Mouse (Mus musculus): ENCODE measurements at regions not wholly inside any gene's neighbourhood (a gene's known extent, or its start where the extent isn't known, plus 50 kb on each side); places are given as distances from the start of the nearest gene placed in this dataset.
"Not testable (repeated sequence)": the region's sequence is repeated elsewhere in the genome, so short reads cannot be mapped to it uniquely, and the experiment has no call there.

GRCm38 (mm10) chr10:45849841-45850240, 272.2 kb downstream of the Hace1 start:
- in situ Hi-C loops (cut with MboI; ENCODE audit: low pct_unique_long_range_greater_than_20kb in 1 of 2, low sequenced_read_pairs in 2 of 2, unreplicated experiment in 1 of 2) = no loop called here

DNA sequence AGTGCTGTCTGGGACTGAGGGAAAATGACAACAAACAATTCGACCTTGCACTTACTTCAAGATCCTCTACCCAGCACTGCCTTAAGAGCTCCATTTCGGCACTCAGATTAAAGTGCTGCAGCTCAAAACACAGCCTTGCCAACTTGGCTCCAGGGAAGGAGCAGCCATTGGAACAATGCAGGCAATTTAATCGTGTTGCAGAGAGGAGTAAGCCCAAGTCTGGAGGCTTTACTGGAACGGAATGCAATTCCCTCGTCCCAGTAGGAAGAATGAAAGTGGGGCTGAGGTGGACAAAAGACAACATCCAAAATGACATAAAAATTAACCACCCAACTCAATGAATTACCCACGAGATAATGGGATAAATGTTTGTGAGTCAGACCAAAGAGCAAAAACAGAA, 273.0 kb downstream of the Hace1 start:
- in situ Hi-C loops (cut with MboI; ENCODE audit: low pct_unique_long_range_greater_than_20kb in 1 of 2, low sequenced_read_pairs in 2 of 2, unreplicated experiment in 1 of 2) = no loop called here

DNA sequence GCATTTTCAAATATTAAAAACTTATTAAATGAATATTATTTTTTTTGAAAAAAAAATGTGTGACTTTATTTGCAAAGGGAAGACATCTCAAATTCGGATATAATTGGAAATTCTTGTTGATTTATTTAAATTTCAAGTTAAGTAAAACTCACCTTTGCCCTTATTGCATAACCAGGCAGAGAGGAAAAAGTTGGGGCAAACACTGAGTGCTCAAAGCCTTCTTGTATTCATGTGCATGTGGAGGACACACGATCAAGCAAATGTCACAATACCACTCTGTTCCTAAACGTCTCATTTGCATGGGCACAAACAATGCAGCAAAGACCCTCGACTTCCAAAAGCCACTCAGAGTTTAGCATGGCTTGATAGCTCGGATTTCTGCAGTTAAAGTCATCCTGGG, 275.1 kb downstream of the Hace1 start:
- in situ Hi-C loops (cut with MboI; ENCODE audit: low pct_unique_long_range_greater_than_20kb in 1 of 2, low sequenced_read_pairs in 2 of 2, unreplicated experiment in 1 of 2) = no loop called here

DNA sequence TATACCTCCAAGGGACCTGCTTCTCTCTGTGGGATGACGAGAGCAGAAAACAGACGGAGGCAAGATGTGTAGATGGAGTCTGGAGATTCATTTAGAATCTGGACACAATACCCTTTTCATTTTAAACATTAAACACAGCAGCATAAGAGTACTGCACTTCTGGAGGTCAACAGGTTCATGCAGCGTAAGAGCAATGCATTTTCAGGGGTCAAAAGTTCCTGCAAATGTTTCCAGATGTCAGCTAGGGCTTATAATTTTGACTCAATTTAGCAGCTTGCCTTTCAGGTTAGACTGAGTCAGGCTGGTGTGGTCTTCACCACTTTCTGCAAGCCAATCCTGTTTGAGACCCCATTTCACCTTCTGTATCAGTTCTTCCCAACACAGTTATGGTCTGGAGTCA, 277.9 kb downstream of the Hace1 start:
- in situ Hi-C loops (cut with MboI; ENCODE audit: low pct_unique_long_range_greater_than_20kb in 1 of 2, low sequenced_read_pairs in 2 of 2, unreplicated experiment in 1 of 2) = no loop called here

- in situ Hi-C loops (cut with MboI; ENCODE audit: low pct_unique_long_range_greater_than_20kb in 1 of 2, low sequenced_read_pairs in 2 of 2, unreplicated experiment in 1 of 2) = no loop called here
These were observed 281.5 kb downstream of the Hace1 start for GRCm38 (mm10) chr10:45859137-45859536.

DNA sequence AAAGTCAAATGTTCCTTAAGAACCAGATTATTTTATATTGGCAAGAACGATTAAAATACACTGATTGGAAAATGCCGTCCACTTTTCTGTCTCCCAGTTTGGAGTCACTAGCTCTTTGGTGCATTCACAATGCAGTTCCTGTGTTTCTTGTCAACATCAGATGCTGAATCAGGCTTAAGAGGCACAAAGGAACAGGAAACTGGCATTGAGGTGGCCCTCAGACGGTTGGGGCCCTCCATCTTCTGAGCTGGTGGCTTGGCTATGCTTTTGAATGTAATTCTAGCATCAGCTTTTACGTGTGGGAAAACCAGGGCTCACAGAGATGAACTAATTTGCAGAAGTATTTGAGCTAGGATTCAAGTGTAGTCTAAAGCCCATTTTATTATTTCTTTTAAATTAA, 282.3 kb downstream of the Hace1 start:
- in situ Hi-C loops (cut with MboI; ENCODE audit: low pct_unique_long_range_greater_than_20kb in 1 of 2, low sequenced_read_pairs in 2 of 2, unreplicated experiment in 1 of 2) = no loop called here

DNA sequence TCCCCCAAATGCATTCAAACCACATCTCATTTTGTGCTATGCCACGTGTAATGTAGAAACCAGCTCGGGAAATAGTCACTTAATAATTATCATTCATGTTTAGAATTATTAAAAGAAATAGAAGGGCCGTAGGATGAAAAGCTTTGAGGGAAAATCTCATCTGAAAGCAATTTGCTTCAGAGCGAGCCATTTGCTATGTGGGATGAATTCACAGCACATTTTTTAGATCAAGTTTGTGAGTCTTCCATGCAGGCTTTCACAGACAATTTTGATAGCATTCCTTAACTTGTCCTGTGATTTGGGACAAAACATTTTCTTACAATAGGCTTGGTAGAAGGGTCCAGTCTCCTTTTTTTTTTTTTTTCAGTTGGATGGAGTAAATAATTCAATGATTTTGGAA, 283.1 kb downstream of the Hace1 start:
- in situ Hi-C loops (cut with MboI; ENCODE audit: low pct_unique_long_range_greater_than_20kb in 1 of 2, low sequenced_read_pairs in 2 of 2, unreplicated experiment in 1 of 2) = no loop called here

GRCm38 (mm10) chr10:45865793-45866192, 288.2 kb downstream of the Hace1 start:
- in situ Hi-C loops (cut with MboI; ENCODE audit: low pct_unique_long_range_greater_than_20kb in 1 of 2, low sequenced_read_pairs in 2 of 2, unreplicated experiment in 1 of 2) = no loop called here

- in situ Hi-C loops (cut with MboI; ENCODE audit: low pct_unique_long_range_greater_than_20kb in 1 of 2, low sequenced_read_pairs in 2 of 2, unreplicated experiment in 1 of 2) = no loop called here
These were observed 289.2 kb downstream of the Hace1 start for GRCm38 (mm10) chr10:45866860-45867259.

- in situ Hi-C loops (cut with MboI; ENCODE audit: low pct_unique_long_range_greater_than_20kb in 1 of 2, low sequenced_read_pairs in 2 of 2, unreplicated experiment in 1 of 2) = no loop called here
These were observed 293.4 kb downstream of the Hace1 start for GRCm38 (mm10) chr10:45871028-45871427.

GRCm38 (mm10) chr10:45872007-45872890, 294.6 kb downstream of the Hace1 start:
- in situ Hi-C loops (cut with MboI; ENCODE audit: low pct_unique_long_range_greater_than_20kb in 1 of 2, low sequenced_read_pairs in 2 of 2, unreplicated experiment in 1 of 2) = no loop called here

DNA sequence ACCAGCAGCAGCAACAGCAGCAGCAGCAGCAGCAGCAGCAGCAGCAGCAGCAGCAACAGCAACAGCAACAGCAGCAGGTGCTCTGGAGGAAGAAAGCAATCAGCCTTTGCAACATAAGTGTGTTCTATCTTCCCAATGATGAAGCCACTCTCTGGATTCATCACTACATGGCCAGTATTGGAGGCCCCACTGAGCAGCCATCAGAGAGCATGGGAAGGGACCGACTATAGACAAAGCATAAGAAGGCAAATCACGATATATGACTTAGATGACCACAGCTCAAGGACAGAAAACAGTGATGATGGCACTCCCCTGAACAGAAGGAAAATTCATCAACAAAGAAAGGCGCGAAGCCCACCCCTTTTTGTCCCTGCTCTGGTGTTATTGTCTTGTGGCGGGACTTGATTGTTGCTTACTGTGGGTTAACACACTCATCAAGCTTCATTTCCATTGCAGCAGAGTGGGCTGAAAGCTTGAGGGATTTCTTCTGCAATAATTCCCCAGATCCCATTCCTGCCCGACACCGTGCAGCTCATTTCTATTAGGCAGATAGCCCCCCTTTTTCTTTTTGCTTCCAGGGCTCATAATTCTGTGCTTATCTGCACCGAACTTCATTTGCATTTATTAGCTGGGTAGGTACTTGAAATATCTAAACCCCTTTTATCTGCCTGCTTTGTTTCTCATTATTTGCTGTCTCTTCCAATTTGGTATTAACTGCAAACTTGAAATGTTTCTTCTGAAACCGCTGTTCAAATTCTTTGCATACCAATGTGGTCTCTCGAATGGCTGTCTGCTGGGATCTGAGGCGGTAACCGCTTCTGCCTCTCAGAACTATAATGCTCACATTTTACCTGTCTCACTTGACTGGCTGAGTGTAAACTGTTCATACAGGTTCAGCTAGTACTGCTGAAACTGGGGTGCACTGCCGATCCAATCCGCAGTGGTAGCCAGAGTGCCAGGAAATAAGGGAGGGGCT, 296.5 kb downstream of the Hace1 start:
- in situ Hi-C loops (cut with MboI; ENCODE audit: low pct_unique_long_range_greater_than_20kb in 1 of 2, low sequenced_read_pairs in 2 of 2, unreplicated experiment in 1 of 2) = no loop called here

DNA sequence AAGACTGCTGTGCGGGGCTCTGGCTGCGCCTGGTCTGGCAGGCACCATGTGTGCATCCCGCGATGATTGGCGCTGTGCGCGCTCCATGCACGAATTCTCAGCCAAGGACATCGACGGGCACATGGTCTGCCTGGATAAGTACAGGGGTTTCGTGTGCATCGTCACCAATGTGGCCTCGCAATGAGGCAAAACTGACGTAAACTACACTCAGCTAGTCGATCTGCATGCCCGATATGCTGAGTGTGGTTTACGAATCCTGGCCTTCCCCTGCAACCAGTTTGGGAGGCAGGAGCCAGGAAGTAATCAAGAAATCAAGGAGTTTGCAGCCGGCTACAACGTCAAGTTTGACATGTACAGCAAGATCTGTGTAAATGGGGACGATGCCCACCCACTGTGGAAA, 297.7 kb downstream of the Hace1 start:
- in situ Hi-C loops (cut with MboI; ENCODE audit: low pct_unique_long_range_greater_than_20kb in 1 of 2, low sequenced_read_pairs in 2 of 2, unreplicated experiment in 1 of 2) = not testable (repeated sequence)

DNA sequence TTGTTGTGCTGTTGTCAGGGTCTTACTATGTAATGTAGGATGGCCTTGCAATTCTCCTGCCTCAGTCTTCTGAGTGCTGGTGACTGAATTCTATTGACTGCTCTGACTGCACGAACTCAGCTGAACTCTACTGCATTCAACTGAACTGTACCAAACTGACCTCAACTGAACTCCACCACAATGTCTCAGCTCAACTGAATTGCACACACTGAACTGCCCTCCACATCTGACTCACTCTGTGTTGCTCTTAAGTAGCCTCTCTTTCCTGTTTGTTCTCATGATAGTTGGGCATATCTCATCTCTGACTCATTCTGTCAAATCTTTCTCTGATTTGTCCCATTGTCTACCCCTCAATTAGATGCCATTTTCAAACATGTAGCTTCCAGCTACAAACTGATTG, 306.1 kb downstream of the Hace1 start:
- in situ Hi-C loops (cut with MboI; ENCODE audit: low pct_unique_long_range_greater_than_20kb in 1 of 2, low sequenced_read_pairs in 2 of 2, unreplicated experiment in 1 of 2) = no loop called here

GRCm38 (mm10) chr10:45886636-45887035, 309.0 kb downstream of the Hace1 start:
- in situ Hi-C loops (cut with MboI; ENCODE audit: low pct_unique_long_range_greater_than_20kb in 1 of 2, low sequenced_read_pairs in 2 of 2, unreplicated experiment in 1 of 2) = no loop called here

DNA sequence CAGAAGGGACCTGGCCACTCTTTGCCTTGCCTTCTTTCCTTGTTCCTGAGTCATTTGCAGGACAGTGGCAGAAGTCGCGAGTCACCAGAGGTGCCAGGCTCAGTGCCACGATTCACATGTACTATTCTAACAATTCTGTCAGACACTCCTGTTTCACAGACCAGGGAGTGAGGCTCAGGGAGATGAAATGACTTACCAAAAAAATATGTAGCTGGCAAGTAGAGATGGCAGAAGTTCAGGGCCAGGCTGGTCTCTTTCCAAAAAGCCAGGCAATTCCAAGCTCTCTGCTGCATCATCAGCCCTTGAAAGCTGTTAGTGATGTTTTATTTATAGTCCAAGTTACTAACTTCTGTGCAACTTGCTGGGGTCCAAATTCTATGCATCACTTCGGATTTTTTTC, 311.2 kb downstream of the Hace1 start:
- in situ Hi-C loops (cut with MboI; ENCODE audit: low pct_unique_long_range_greater_than_20kb in 1 of 2, low sequenced_read_pairs in 2 of 2, unreplicated experiment in 1 of 2) = no loop called here

DNA sequence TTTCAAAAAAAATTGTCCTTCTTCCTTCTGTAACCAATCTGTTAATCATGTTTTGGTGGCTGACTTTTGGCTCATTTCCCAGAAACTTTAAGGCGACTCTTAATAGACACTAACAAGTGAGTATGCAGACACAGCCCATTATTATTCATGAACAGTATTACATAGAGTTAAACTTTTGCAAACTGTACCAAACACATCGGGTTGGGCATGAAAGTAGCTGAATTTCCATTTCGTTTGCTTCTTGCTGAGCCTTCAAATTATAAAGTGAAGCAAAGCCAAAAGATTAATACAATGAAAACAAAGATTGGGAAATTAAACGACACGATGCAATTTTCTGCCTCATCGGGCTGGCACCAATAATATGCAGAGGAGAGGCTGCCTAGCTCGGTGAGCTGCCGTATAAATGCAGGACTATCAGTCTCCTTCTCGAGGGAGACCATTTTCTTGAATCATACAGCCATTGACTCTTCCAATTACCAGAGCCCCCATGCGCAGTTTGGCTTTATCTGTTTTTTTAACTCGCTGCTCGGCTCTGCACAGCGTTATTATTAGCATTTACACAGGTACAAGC, 311.8 kb downstream of the Hace1 start:
- in situ Hi-C loops (cut with MboI; ENCODE audit: low pct_unique_long_range_greater_than_20kb in 1 of 2, low sequenced_read_pairs in 2 of 2, unreplicated experiment in 1 of 2) = no loop called here

DNA sequence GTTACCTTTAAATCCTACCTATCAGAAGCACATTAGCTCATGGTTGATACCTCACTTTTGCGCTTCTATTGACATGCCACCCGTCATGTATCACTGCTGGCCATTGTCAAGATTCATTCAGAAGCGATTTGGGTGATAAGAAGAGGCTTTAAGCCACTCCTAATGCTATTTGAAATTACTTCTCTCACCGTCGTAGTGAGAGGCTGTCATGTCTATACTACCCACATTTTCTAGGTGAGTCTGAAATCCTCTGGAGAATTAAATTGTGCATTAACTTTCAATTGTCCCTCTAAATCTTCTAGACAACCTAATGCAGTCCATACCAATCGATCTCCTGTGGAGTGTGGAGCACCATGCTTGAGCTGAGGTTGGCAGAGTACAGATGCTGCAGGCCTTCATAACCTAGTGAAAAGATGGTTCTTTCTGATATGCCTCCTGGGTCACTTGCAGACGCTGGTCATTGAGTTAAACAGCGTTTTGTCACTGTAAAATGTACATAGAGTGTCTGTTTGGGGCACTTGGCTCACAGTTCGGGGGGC, 312.5 kb downstream of the Hace1 start:
- in situ Hi-C loops (cut with MboI; ENCODE audit: low pct_unique_long_range_greater_than_20kb in 1 of 2, low sequenced_read_pairs in 2 of 2, unreplicated experiment in 1 of 2) = no loop called here

GRCm38 (mm10) chr10:45892464-45892863, 314.8 kb downstream of the Hace1 start:
- in situ Hi-C loops (cut with MboI; ENCODE audit: low pct_unique_long_range_greater_than_20kb in 1 of 2, low sequenced_read_pairs in 2 of 2, unreplicated experiment in 1 of 2) = no loop called here

Measured in mouse embryonic stem cell (cell line).